Mouse (Mus musculus) ES-Bruce4 (cell line): ENCODE measurements at regions not wholly inside any gene's neighbourhood (a gene's known extent, or its start where the extent isn't known, plus 50 kb on each side); places are given as distances from the start of the nearest gene placed in this dataset.

ENCODE experiments used
- H3K27ac ChIP-seq: 2 replicates; pipeline ENCODE4 v1.5.1; 2012; ENCODE audit warnings: low read length, inconsistent platforms; ENCODE audit not compliant: insufficient read depth
- H3K27me3 ChIP-seq: 2 replicates; pipeline ENCODE4 v1.6.1; 2012; ENCODE audit warnings: mild to moderate bottlenecking, low read length, inconsistent platforms; ENCODE audit not compliant: control insufficient read depth, poor library complexity, insufficient read depth, severe bottlenecking
- H3K36me3 ChIP-seq: 2 replicates; pipeline ENCODE4 v1.6.1; 2012; ENCODE audit warnings: inconsistent platforms, mild to moderate bottlenecking, low read length, moderate library complexity; ENCODE audit not compliant: control insufficient read depth, poor library complexity, insufficient read depth, severe bottlenecking
- H3K4me1 ChIP-seq: one replicate; pipeline ENCODE4 v1.8.1; 2011; ENCODE audit warnings: low read length; ENCODE audit not compliant: control insufficient read depth, insufficient read depth
- H3K4me3 ChIP-seq: 2 replicates; pipeline ENCODE4 v1.5.1; 2011; ENCODE audit warnings: low read depth, mild to moderate bottlenecking, low read length
- H3K9ac ChIP-seq: 2 replicates; pipeline ENCODE4 v1.6.1; 2012; ENCODE audit warnings: low read depth, mild to moderate bottlenecking, inconsistent platforms; ENCODE audit not compliant: poor library complexity, severe bottlenecking
- H3K9me3 ChIP-seq: replicated peaks from 2 replicates; pipeline ENCODE4 v1.6.1; 2012; ENCODE audit warnings: mild to moderate bottlenecking, low read length, inconsistent platforms; ENCODE audit not compliant: control insufficient read depth, poor library complexity, insufficient read depth, severe bottlenecking
- CTCF ChIP-seq: IDR thresholded peaks from one replicate; pipeline ENCODE4 v1.8.1; 2011; ENCODE audit warnings: low read depth, low read length
- EP300 ChIP-seq: IDR thresholded peaks from 2 replicates; pipeline ENCODE4 v1.6.1; 2011; ENCODE audit warnings: low read depth, low read length; ENCODE audit not compliant: insufficient read depth
- POLR2A ChIP-seq: IDR thresholded peaks from one replicate; pipeline ENCODE4 v1.8.1; 2011; ENCODE audit warnings: low read length; ENCODE audit not compliant: insufficient read depth

GRCm38 (mm10) chr12:96117553-96117952 is 425.5 kb downstream of the Flrt2 start:
- no peaks in the 10 kb centered on the region for H3K9me3 ChIP-seq
- no peaks in the 10 kb centered on the region for H3K4me1 ChIP-seq
- no peak overlapping the region for H3K4me3 ChIP-seq
- TF ChIP-seq EP300 (no peak), POLR2A (no peak), CTCF (no peak)
- H3K36me3 ChIP-seq: no peaks in the 10 kb centered on the region
- H3K27me3 ChIP-seq: no peaks in the 10 kb centered on the region
- H3K9ac ChIP-seq: no peak overlapping the region
- no peak overlapping the region for H3K27ac ChIP-seq

DNA sequence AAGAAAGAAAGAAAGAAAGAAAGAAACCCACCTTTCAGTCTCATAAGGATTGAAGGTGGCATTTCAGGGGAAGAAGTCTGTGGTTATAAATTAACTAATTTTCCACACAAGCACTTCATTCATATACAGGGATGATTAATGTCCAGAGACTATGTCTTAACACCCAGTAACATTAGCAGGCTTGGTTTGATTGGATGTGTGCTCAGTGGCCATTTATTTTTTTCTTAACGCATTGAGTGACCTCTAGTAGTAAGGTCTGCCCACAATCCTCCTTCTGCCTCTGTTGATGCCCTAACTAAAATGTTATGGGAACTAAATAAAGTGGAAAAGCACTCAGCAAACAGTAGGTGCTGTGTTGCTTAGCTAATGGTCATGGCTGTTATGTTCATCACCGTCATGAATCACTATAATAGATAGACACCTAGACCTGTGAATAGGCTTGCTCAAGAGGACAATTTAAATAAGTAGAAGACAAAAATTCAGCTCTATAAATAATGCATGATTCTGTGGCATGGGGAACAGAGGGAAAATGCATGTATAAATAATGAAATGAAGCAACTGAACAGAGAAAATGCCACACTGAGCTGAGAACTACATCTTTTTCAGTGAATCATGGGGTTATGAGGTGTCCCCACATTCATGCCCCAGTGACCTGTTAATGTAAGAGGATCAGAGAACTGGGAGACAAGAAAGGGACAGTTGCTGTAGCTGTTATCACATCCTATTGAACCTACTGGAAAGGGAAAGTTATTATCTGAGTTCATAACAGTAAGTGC is 432.3 kb downstream of the Flrt2 start:
- no peak overlapping the region for H3K9ac ChIP-seq
- H3K27me3 ChIP-seq: no peaks in the 10 kb centered on the region
- no peak for TF ChIP-seq POLR2A
- no peak for TF ChIP-seq CTCF
- no peak for TF ChIP-seq EP300

DNA sequence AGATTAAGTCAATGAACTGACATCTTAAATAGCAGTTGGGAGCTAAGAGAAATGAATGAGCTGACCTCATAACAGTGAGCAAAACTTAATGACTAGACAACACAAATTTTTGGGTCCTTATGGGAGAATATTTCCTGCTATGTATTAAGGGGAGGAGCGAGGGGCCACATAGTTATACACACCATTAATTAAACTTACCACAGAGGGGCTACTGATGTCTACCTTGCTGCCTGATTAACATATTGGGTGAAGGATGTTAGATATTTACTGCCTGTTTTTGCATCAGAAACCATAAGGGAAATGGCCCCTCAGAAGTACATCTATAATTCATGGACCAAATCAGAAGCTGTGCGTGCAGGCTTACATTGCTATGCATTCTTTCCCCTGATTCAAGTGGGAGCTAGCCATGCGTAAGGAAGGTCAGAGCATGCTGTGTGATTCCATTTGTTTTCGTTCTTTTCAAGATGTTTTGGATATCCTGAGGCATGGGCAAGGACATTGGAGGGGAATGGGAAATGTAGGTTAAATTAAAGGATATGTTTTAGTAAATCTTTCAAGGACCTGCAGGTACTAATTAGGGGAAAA is 437.9 kb downstream of the Flrt2 start:
- no peaks in the 10 kb centered on the region for H3K27me3 ChIP-seq
- H3K27ac ChIP-seq: no peak overlapping the region
- no peaks in the 10 kb centered on the region for H3K9me3 ChIP-seq
- TF ChIP-seq CTCF (no peak), EP300 (no peak), POLR2A (no peak)
- no peaks in the 10 kb centered on the region for H3K4me1 ChIP-seq
- H3K9ac ChIP-seq: no peak overlapping the region
- H3K4me3 ChIP-seq: no peak overlapping the region
- H3K36me3 ChIP-seq: no peaks in the 10 kb centered on the region

More for the DNA sequence above, 432.3 kb downstream of the Flrt2 start:
- no peaks in the 10 kb centered on the region for H3K9me3 ChIP-seq
- no peak overlapping the region for H3K27ac ChIP-seq
- H3K4me1 ChIP-seq: no peaks in the 10 kb centered on the region
- H3K36me3 ChIP-seq: no peaks in the 10 kb centered on the region
- no peak overlapping the region for H3K4me3 ChIP-seq

DNA sequence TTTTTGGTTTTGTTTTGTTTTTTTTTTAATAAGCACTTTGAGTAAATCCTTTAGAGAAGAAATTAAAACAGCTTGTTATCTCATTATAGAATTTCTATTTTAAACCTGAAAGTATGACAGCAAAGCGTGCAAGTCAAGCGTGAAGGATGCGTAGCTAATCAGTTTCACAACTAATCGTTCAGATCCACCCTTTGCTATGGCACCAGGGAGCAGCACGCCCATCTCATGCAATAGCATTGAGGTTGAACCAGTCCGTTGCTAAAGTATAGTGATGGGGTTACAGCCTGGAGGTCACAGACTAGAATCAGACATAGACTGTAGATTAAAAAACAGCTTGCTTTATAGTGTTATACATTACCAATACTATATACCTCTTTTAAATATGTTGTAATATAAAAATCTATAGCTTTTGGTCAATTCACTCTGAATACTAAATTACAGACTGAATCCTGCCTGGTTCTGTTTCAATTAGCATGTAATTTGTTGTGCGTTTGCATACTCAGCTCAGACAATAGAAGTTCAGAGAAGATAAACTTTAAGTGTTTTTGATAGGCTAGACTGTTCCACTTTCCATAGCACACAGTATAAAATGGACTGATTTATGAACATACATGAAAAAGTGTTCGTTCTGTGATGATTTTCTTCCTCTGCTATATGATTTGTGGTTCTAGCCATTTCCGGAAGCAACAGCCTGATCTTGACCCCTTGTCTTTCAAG is 438.9 kb downstream of the Flrt2 start:
- TF ChIP-seq POLR2A (no peak), CTCF (no peak), EP300 (no peak)
- Histone ChIP-seq H3K9me3 (no peaks in the 10 kb centered on the region), H3K4me1 (no peaks in the 10 kb centered on the region), H3K36me3 (no peaks in the 10 kb centered on the region), H3K4me3 (no peak overlapping the region), H3K27me3 (no peaks in the 10 kb centered on the region), H3K27ac (no peak overlapping the region), H3K9ac (no peak overlapping the region)

DNA sequence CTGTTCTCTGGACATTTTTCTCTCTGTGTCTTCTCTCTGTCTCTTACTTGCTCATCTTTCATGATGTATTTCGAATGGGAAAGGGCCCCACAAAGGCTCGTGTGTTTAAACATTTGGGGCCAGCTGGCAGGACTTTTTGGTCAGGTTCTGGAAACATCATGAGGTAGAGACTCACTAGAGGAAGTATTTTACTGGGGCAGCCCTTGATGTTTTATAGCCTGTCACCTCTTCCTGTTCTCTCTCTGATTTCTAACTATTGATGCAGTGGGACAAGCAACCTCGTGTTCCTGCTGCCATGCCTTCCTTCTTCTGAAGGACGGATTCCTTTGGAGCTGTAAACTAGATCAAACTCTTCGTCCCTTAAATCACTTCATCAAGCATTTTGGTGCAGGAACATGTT is 442.1 kb downstream of the Flrt2 start:
- TF ChIP-seq POLR2A (no peak), EP300 (no peak), CTCF (no peak)
- H3K9ac ChIP-seq: no peak overlapping the region
- H3K36me3 ChIP-seq: no peaks in the 10 kb centered on the region
- H3K9me3 ChIP-seq: no peaks in the 10 kb centered on the region
- no peak overlapping the region for H3K4me3 ChIP-seq
- H3K27ac ChIP-seq: no peak overlapping the region
- H3K27me3 ChIP-seq: no peaks in the 10 kb centered on the region
- H3K4me1 ChIP-seq: no peaks in the 10 kb centered on the region

DNA sequence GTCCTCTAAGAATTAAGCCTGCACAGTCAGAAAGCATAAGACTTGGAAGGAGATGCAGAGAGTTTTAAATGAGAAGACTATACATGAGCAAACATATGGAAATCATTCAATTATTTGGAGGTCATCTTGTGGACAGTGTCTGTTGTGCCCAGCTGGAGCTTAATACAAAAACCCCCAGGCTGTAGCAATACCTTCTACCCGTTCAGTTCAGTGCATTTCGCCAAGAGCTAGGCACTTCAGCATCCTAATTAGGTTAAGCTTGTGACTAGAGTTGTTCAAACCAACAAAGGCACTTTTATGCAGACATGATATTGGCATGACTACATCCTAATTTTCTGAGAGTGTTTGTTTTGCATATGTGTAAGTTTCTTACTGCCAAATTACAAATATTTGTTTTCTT is 449.7 kb downstream of the Flrt2 start:
- Histone ChIP-seq H3K4me3 (no peak overlapping the region), H3K4me1 (no peaks in the 10 kb centered on the region), H3K36me3 (no peaks in the 10 kb centered on the region), H3K9me3 (no peaks in the 10 kb centered on the region), H3K27ac (no peak overlapping the region), H3K9ac (no peak overlapping the region), H3K27me3 (no peaks in the 10 kb centered on the region; the same call in 1 of the 2 replicates)
- TF ChIP-seq POLR2A: no peak
- no peak for TF ChIP-seq EP300
- TF ChIP-seq CTCF: no peak
